Mouse (Mus musculus): Measurements from ENCODE around the gene Gfy.
"Not testable (repeated sequence)": the region's sequence is repeated elsewhere in the genome, so short reads cannot be mapped to it uniquely, and the experiment has no call there.

Gene Gfy

GRCm38 (mm10) chr7:45166950-45167401, 12.4 kb downstream of the Gfy start:
- DNase-seq (ENCODE audit: low spot score): no peak

- DNase-seq (ENCODE audit: low spot score): no peak
These were observed 13.7 kb downstream of the Gfy start for GRCm38 (mm10) chr7:45165701-45166100.

GRCm38 (mm10) chr7:45164833-45165232, 14.5 kb downstream of the Gfy start:
- no peak for DNase-seq (ENCODE audit: low spot score)

- peak; percentile 38 for DNase-seq (ENCODE audit: low spot score)
These were observed 15.5 kb downstream of the Gfy start, which contains the start of gene Slc17a7 for GRCm38 (mm10) chr7:45163735-45164490. Slc17a7 (plus strand) TSS chr7:45163949.

GRCm38 (mm10) chr7:45162996-45163615, 16.3 kb downstream of the Gfy start:
- DNase-seq (ENCODE audit: low spot score): no peak

GRCm38 (mm10) chr7:45162551-45162950, 16.8 kb downstream of the Gfy start:
- DNase-seq (ENCODE audit: low spot score): no peak

GRCm38 (mm10) chr7:45161612-45162473, 17.5 kb downstream of the Gfy start:
- peak; percentile 90 for DNase-seq (ENCODE audit: low spot score)

GRCm38 (mm10) chr7:45160866-45161265, 18.5 kb downstream of the Gfy start:
- no peak for DNase-seq (ENCODE audit: low spot score)

- no peak for DNase-seq (ENCODE audit: low spot score)
These were observed 19.0 kb downstream of the Gfy start for GRCm38 (mm10) chr7:45160316-45160800.

- DNase-seq (ENCODE audit: low spot score): no peak
These were observed 20.4 kb downstream of the Gfy start for GRCm38 (mm10) chr7:45158991-45159390.

GRCm38 (mm10) chr7:45157459-45157858, 21.9 kb downstream of the Gfy start:
- DNase-seq (ENCODE audit: low spot score): no peak

GRCm38 (mm10) chr7:45156206-45156605, 23.2 kb downstream of the Gfy start:
- no peak for DNase-seq (ENCODE audit: low spot score)

GRCm38 (mm10) chr7:45155590-45155989, 23.8 kb downstream of the Gfy start:
- no peak for DNase-seq (ENCODE audit: low spot score)

GRCm38 (mm10) chr7:45154993-45155514, 24.3 kb downstream of the Gfy start:
- DNase-seq (ENCODE audit: low spot score): peak; percentile 65

GRCm38 (mm10) chr7:45154096-45154992, 25.0 kb downstream of the Gfy start, which contains the start of the genes Pih1d1 and Aldh16a1:
Pih1d1 (plus strand) TSS chr7:45154303.
Aldh16a1 (minus strand) TSS chr7:45154584.
- DNase-seq (ENCODE audit: low spot score): peak; percentile 98

- DNase-seq (ENCODE audit: low spot score): no peak
These were observed 25.8 kb downstream of the Gfy start for GRCm38 (mm10) chr7:45153586-45153985.

GRCm38 (mm10) chr7:45153052-45153451, 26.3 kb downstream of the Gfy start:
- not testable (repeated sequence) for DNase-seq (ENCODE audit: low spot score)

GRCm38 (mm10) chr7:45151303-45151702, 28.1 kb downstream of the Gfy start:
- DNase-seq (ENCODE audit: low spot score): peak; percentile 26

GRCm38 (mm10) chr7:45150321-45150720, 29.0 kb downstream of the Gfy start:
- DNase-seq (ENCODE audit: low spot score): no peak

- DNase-seq (ENCODE audit: low spot score): peak; percentile 46
These were observed 29.8 kb downstream of the Gfy start for GRCm38 (mm10) chr7:45149545-45149944.
